Mouse (Mus musculus) cerebellum, adult 2 months (tissue): ENCODE results near the gene Zfp385c. TPM values are rescaled to one million over a fixed set of nuclear protein-coding genes. Genes with fewer than 3 reads are reported as not detected.

Experiments used
- DNase-seq, 2 experiments: peaks; one replicate each; pipeline ENCODE4 v3.0.0; 2021
- H3K27ac ChIP-seq: fragments of 200-500 bp; 2 replicates; pipeline ENCODE4 v1.5.1; 2012; ENCODE audit warnings: low read length, control low read depth, inconsistent platforms; ENCODE audit not compliant: insufficient read depth
- H3K27me3 ChIP-seq: fragments of 200-500 bp; 2 replicates; pipeline ENCODE4 v1.6.1; 2012; ENCODE audit warnings: inconsistent platforms, mild to moderate bottlenecking, low read length, moderate library complexity; ENCODE audit not compliant: control insufficient read depth, insufficient read depth
- H3K4me1 ChIP-seq: fragments of 200-500 bp; 2 replicates; pipeline ENCODE4 v1.6.1; 2011; ENCODE audit warnings: low read length; ENCODE audit not compliant: control insufficient read depth, insufficient read depth
- H3K4me3 ChIP-seq: fragments of 200-500 bp; replicated peaks from 2 replicates; pipeline ENCODE3; 2011; ENCODE audit warnings: mild to moderate bottlenecking, low read depth, low read length, control low read depth; ENCODE audit not compliant: insufficient read depth
- CTCF ChIP-seq: fragments of 200-500 bp; IDR thresholded peaks from 2 replicates; pipeline ENCODE4 v1.5.1; 2011; ENCODE audit warnings: low read depth, mild to moderate bottlenecking, control low read depth, low read length, moderate library complexity, borderline replicate concordance; ENCODE audit not compliant: insufficient read depth
- POLR2A ChIP-seq: fragments of 200-500 bp; IDR thresholded peaks from 2 replicates; pipeline ENCODE4 v1.6.1; 2011; ENCODE audit warnings: low read length, control low read depth, borderline replicate concordance; ENCODE audit not compliant: insufficient read depth
- WGBS: fragments of 180-500 bp; shearing (Covaris S2); methylation state at CpG from one replicate; pipeline ENCODE4 v1.1.7; 2018; 5-methylcytosine and 5-hydroxymethylcytosine counted together
- polyA plus RNA-seq: library from polyadenylated mRNA; depleted of rRNA; stranded (reverse); fragments of >200 nt; gene quantifications from 2 replicates; pipeline ENCODE4 v1.2.3, GENCODE M21; 2012

The Zfp385c gene
- polyA plus RNA-seq, 1 experiment = 56.5 TPM

DNA sequence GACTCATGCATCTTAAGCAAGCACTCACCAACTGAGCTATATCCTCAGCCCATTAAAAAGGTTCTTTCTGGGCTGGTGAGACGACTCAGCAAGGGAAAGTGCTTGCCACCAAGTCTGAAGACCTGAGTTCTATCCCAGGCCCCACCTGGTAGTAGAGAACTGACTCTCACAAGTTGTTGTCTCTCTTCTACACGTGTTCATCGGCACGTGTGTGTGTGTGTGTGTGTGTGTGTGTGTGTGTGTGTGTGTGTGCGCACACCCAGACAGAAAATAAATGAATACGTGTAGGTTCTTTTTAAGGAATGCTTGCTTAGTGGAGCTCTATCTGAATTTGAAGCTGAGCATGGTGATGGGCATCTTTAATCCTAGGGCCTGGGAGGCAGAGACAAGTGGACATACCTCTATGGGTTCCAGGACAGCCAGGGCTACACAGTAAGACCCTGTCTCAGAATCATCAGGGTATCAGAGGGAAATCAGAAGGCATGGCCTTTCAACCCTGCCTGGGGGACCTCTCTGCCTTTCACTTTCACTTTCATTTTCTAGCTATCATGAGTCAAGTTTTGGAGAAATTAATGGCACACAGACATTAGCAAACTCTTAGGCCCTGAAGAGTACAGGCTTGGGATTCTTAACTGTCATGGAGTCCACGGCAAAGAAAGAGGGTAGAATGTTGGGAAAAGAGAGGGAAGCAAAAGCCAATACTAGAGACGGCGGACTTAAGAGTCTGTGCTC is 43.0 kb upstream of the Zfp385c start:
- no peak overlapping the region for H3K27ac ChIP-seq
- TF ChIP-seq CTCF (no peak), POLR2A (no peak)
- H3K4me1 ChIP-seq = peaks cover 7% of the 10 kb centered on the region
- DNase-seq = no peak
- no peaks in the 10 kb centered on the region for H3K27me3 ChIP-seq
- 87% methylated on average over 9 of the region's 9 CpGs for WGBS
- no peak overlapping the region for H3K4me3 ChIP-seq

- 68% methylated on average over 6 of the region's 6 CpGs for WGBS
- no peak for DNase-seq
- TF ChIP-seq CTCF = no peak
- TF ChIP-seq POLR2A = no peak
- no peaks in the 10 kb centered on the region for H3K27me3 ChIP-seq
- no peak overlapping the region for H3K4me3 ChIP-seq
- no peaks in the 10 kb centered on the region for H3K4me1 ChIP-seq
- no peak overlapping the region for H3K27ac ChIP-seq
Observed at GRCm38 (mm10) chr11:100730477-100731205, 38.4 kb upstream of the Zfp385c start.

DNA sequence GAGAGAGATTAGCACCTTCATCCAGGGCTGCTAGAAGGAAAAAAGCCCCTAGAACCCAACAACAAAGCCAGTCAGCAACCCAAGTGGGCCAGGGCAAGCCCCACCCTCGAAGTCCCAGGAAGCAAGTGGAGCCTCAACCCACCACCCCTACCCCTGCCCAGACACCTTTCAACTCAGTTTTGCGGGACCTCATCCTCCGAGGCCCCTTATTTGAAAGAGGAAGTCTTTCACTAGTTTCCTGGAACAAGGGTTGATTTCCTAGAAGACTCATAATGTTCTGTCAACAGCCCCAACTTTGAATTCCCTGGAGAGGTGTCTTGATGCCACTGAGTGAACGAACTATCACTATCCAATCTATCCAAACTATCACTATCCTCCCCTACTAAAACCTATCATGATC is 37.7 kb upstream of the Zfp385c start:
- TF ChIP-seq POLR2A = no peak
- TF ChIP-seq CTCF = no peak
- 90% methylated on average over 4 of the region's 4 CpGs for WGBS
- Histone ChIP-seq H3K4me1 (peaks cover 4% of the 10 kb centered on the region; the same call in 1 of the 2 replicates), H3K27me3 (no peaks in the 10 kb centered on the region), H3K4me3 (no peak overlapping the region), H3K27ac (no peak overlapping the region)
- no peak for DNase-seq

DNA sequence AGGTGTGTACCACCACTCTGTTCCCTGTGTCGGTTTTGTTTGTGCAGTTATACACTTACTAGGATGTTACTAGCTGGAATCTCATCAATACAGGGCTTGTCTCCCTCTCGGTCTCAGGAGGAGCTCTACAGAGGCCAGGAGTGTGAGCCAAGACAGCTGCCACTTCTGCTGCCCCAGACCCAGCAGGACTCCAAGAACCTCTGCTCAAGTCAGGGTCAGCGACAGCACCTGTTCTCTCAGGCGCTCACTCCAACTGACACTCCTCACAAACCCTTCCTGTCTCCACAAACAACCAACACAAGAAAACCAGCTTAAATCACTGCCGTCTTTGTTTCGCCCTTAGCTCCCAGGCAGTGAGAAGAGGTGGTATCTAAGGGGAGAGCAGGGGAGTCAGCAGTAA is 36.3 kb upstream of the Zfp385c start:
- no peak for DNase-seq
- H3K27ac ChIP-seq = no peak overlapping the region
- TF ChIP-seq CTCF (no peak), POLR2A (no peak)
- H3K4me3 ChIP-seq = no peak overlapping the region
- WGBS = 22% methylated on average over 6 of the region's 6 CpGs
- no peaks in the 10 kb centered on the region for H3K27me3 ChIP-seq
- peaks cover 5% of the 10 kb centered on the region; the same call in 1 of the 2 replicates for H3K4me1 ChIP-seq

- TF ChIP-seq CTCF (no peak), POLR2A (no peak)
- H3K4me1 ChIP-seq = peaks cover 10% of the 10 kb centered on the region
- H3K4me3 ChIP-seq = no peak overlapping the region
- no peak overlapping the region for H3K27ac ChIP-seq
- WGBS = 97% methylated on average over 3 of the region's 3 CpGs
- DNase-seq = no peak
- H3K27me3 ChIP-seq = no peaks in the 10 kb centered on the region
Observed at GRCm38 (mm10) chr11:100727201-100727600, 34.9 kb upstream of the Zfp385c start.

- no peak for DNase-seq
- 49% methylated on average over 5 of the region's 5 CpGs for WGBS
- H3K4me3 ChIP-seq = no peak overlapping the region
- peaks cover 19% of the 10 kb centered on the region for H3K4me1 ChIP-seq
- TF ChIP-seq POLR2A (no peak), CTCF (no peak)
- peak overlapping the region; percentile 30; the same call in 1 of the 2 replicates for H3K27ac ChIP-seq
- H3K27me3 ChIP-seq = no peaks in the 10 kb centered on the region
Observed at GRCm38 (mm10) chr11:100724919-100725512, 32.8 kb upstream of the Zfp385c start.

- Histone ChIP-seq H3K4me3 (no peak overlapping the region), H3K27ac (no peak overlapping the region), H3K4me1 (peaks cover 19% of the 10 kb centered on the region), H3K27me3 (no peaks in the 10 kb centered on the region)
- WGBS = 50% methylated on average over 2 of the region's 2 CpGs
- TF ChIP-seq CTCF = no peak
- TF ChIP-seq POLR2A = no peak
- DNase-seq = no peak
Observed at GRCm38 (mm10) chr11:100722493-100723028, 30.3 kb upstream of the Zfp385c start.
